Mouse (Mus musculus) heart, embryonic 11.5 days (tissue): ENCODE results near the gene Dnajb13. TPM values are rescaled to one million over a fixed set of nuclear protein-coding genes. Genes with fewer than 3 reads are reported as not detected.

ENCODE experiments used
- ATAC-seq: fragments of 200-750 bp; cut with Nextera tagmentation; replicated peaks from 2 replicates; pipeline ENCODE4 v1.8.0; 2017; ENCODE audit warnings: moderate library complexity; ENCODE audit not compliant: insufficient number of reproducible peaks, low FRiP score, low TSS enrichment
- H3K27ac ChIP-seq: fragments of 300-500 bp; sonication (generic); 2 replicates; pipeline ENCODE4 v1.5.1; 2014; ENCODE audit warnings: mild to moderate bottlenecking, low read depth, low read length
- H3K27me3 ChIP-seq: fragments of 300-500 bp; sonication (generic); 2 replicates; pipeline ENCODE4 v1.6.1; 2014; ENCODE audit warnings: mild to moderate bottlenecking, low read length, mixed read lengths; ENCODE audit not compliant: control insufficient read depth, insufficient read depth
- H3K36me3 ChIP-seq: fragments of 300-500 bp; sonication (generic); 2 replicates; pipeline ENCODE4 v1.6.1; 2014; ENCODE audit warnings: mild to moderate bottlenecking, low read length, moderate library complexity, mixed read lengths; ENCODE audit not compliant: control insufficient read depth, insufficient read depth
- H3K4me1 ChIP-seq: fragments of 300-500 bp; sonication (generic); 2 replicates; pipeline ENCODE4 v1.6.1; 2014; ENCODE audit warnings: low read length; ENCODE audit not compliant: control insufficient read depth, insufficient read depth
- H3K4me2 ChIP-seq: fragments of 300-500 bp; sonication (generic); 2 replicates; pipeline ENCODE4 v1.6.1; 2014; ENCODE audit warnings: mild to moderate bottlenecking, moderate library complexity
- H3K4me3 ChIP-seq: fragments of 300-500 bp; sonication (generic); 2 replicates; pipeline ENCODE4 v1.5.1; 2014; ENCODE audit warnings: low read depth, low read length
- H3K9ac ChIP-seq: fragments of 300-500 bp; sonication (generic); 2 replicates; pipeline ENCODE4 v1.6.1; 2014; ENCODE audit warnings: mild to moderate bottlenecking, low read depth, low read length, moderate library complexity
- H3K9me3 ChIP-seq: fragments of 300-500 bp; sonication (generic); replicated peaks from 2 replicates; pipeline ENCODE4 v1.6.1; 2016; ENCODE audit warnings: low read length; ENCODE audit not compliant: control insufficient read depth
- WGBS: fragments of 180-500 bp; shearing (Covaris S2); extraction: QIAGEN DNeasy Blood & Tissue Kit; methylation state at CpG from one replicate; pipeline ENCODE4 v1.1.7; 2014; ENCODE audit not compliant: insufficient replicate concordance; 5-methylcytosine and 5-hydroxymethylcytosine counted together
- polyA plus RNA-seq: library from polyadenylated mRNA; unstranded; fragments of >200 nt; fragmentation: Nextera tagmentation; extraction: Ambion mirVana; gene quantifications from 2 replicates; pipeline ENCODE4 v1.2.1, GENCODE M21; 2014

Dnajb13 gene
- polyA plus RNA-seq, 1 experiment from 2014 or later: 0.19 TPM

DNA sequence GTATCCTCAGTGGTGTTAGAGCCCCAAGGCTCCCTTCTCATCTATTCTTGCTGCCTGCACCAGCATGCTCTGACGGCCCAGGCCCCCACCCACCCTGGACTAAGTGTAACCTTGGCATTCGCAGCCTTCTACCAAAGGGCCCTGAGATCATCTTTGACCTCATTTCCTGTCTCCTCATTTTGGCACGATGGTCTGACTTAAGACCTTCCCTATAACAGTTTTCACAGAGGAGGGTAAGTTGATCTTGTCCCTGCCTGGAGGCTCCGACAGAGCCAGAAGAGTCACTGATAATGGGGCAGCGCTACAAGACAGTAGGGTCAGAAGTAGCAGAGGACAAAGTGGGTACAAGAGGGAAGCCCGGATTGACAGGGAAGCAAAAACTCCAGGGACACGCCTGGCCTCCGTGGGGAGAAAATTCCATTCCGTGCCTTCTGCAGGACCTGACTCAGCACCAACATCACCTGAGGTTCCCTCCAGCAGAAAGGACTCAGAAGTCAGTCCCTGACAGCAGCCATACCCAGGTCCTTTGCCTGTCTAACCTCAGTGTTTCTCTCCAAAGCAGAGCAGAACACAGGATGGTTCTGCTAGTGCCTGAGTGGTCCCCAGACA lies 40.8 kb downstream of the Dnajb13 start:
- Histone ChIP-seq H3K4me2 (no peak overlapping the region), H3K9me3 (no peaks in the 10 kb centered on the region), H3K4me1 (peaks cover 9% of the 10 kb centered on the region), H3K27ac (no peak overlapping the region), H3K9ac (no peak overlapping the region), H3K27me3 (no peaks in the 10 kb centered on the region), H3K4me3 (no peak overlapping the region), H3K36me3 (no peaks in the 10 kb centered on the region)
- WGBS: 56% methylated on average over 9 of the region's 9 CpGs
- no peak for ATAC-seq

DNA sequence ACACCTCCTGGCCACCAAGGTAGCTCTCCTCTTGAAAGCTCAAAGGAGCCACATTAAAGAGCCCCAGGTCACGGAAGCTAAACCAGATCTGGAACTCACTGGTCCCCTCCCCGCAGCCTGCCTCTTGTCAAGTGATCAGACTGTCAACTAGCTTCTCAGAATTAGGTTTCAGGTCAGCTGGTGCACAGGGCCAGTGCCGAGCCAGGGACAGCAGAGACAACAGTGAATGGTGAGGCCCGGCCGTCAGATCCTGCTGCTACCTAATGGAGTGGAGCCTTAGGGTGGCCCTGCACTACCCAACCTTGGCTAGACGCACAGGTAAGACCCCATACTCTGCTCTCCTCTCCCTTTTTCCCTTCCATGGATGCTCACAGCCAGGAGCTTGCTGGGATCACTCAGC lies 42.0 kb downstream of the Dnajb13 start, which contains the start of gene Ucp3:
Ucp3 (plus strand) TSS at position 214 of the 400 bp plus-strand sequence.
- no peak for ATAC-seq
- Histone ChIP-seq H3K36me3 (0 out of 2 replicates have a peak, but pooled peaks cover 3% of the 10 kb centered on the region), H3K4me2 (no peak within 1 kb of the TSS), H3K9me3 (no peaks in the 10 kb centered on the region), H3K4me1 (peaks cover 17% of the 10 kb centered on the region), H3K27me3 (no peaks in the 10 kb centered on the region), H3K9ac (0 out of 2 replicates have a peak within 1 kb of the TSS, but pooled peaks have one; percentile 2), H3K4me3 (no peak within 1 kb of the TSS), H3K27ac (no peak within 1 kb of the TSS)
- 65% methylated on average over 6 of the region's 6 CpGs for WGBS

DNA sequence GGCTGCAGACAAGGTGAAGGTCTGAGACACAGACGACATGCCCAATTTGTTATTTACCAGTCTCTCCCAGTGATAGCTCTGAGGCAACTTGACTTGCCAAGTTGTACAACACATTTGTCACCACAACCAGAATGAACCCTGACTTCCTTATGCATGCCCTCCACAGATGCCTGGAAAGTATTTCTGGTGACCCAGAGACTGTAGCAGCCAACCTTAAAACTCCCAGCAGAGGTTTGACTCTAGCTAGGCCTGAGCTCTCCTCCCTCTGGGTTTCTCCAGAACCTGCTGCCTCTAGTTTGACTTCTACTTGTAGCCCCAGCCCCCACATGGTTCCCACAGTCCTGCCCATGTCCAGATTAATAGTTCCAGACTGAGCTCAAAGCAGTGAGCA lies 43.4 kb downstream of the Dnajb13 start:
- no peak overlapping the region for H3K9ac ChIP-seq
- ATAC-seq: no peak
- no peak overlapping the region for H3K27ac ChIP-seq
- no peaks in the 10 kb centered on the region for H3K27me3 ChIP-seq
- 91% methylated on average over 1 of the region's 1 CpGs for WGBS
- no peaks in the 10 kb centered on the region for H3K9me3 ChIP-seq
- H3K36me3 ChIP-seq: 0 out of 2 replicates have a peak, but pooled peaks cover 3% of the 10 kb centered on the region
- no peak overlapping the region for H3K4me2 ChIP-seq
- no peak overlapping the region for H3K4me3 ChIP-seq
- peaks cover 17% of the 10 kb centered on the region for H3K4me1 ChIP-seq

DNA sequence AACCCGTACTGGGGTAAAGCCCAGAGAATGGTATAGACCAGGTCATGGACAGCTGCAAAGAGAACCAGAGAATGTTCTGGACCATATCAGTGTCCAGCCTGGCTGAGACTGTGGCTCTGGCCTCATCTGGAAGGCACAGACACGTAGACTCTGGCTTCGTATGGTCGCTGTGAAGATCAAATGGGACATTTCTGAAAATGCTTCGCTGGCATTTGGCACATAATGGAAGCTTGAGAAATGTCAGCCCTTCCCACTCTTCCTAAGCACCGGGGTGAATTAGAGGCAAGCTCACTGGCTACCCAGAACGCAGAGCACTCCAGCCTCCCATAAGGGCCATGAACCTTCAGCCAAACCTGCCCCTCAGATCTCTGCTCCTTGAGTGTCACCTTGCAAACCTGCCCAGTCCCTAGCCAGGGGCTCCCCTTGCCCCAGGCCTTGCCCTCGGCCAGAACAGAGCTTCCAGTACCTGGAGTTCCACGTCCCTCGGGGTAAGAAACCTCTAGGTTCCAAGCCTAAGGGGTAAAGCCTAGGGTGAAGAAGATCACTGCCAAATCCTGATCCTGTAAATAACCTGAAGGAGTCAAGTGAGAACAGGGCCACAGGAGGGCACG lies 43.9 kb downstream of the Dnajb13 start:
- Histone ChIP-seq H3K36me3 (0 out of 2 replicates have a peak, but pooled peaks cover 3% of the 10 kb centered on the region), H3K4me1 (peaks cover 21% of the 10 kb centered on the region), H3K27ac (no peak overlapping the region), H3K9me3 (no peaks in the 10 kb centered on the region), H3K4me2 (no peak overlapping the region), H3K9ac (no peak overlapping the region), H3K27me3 (no peaks in the 10 kb centered on the region), H3K4me3 (no peak overlapping the region)
- ATAC-seq: no peak
- WGBS: 88% methylated on average over 11 of the region's 11 CpGs

DNA sequence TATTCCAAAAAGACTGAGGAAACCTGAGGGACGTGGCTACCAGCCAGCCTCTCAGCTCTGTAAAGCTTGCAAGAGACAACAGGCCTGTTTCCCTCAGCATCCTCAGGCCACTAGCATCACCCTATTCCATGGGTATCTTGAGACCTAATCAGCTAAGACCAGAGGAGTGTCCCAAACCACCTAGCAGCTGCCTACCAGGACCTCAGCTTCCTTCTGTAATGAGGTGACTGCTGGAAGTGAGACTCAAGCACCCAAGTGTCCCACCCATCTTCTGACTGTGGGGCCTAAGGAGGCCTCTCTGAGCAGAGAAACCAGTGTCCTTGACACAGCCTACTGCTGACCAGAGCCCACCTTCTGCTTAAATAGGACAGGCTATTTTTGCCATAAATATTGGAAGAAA lies 45.3 kb downstream of the Dnajb13 start:
- no peak overlapping the region for H3K9ac ChIP-seq
- H3K27ac ChIP-seq: no peak overlapping the region
- no peaks in the 10 kb centered on the region for H3K9me3 ChIP-seq
- 74% methylated on average over 1 of the region's 1 CpGs for WGBS
- ATAC-seq: no peak
- H3K4me2 ChIP-seq: no peak overlapping the region
- H3K4me3 ChIP-seq: no peak overlapping the region
- H3K36me3 ChIP-seq: 0 out of 2 replicates have a peak, but pooled peaks cover 3% of the 10 kb centered on the region
- peaks cover 31% of the 10 kb centered on the region for H3K4me1 ChIP-seq
- H3K27me3 ChIP-seq: no peaks in the 10 kb centered on the region

DNA sequence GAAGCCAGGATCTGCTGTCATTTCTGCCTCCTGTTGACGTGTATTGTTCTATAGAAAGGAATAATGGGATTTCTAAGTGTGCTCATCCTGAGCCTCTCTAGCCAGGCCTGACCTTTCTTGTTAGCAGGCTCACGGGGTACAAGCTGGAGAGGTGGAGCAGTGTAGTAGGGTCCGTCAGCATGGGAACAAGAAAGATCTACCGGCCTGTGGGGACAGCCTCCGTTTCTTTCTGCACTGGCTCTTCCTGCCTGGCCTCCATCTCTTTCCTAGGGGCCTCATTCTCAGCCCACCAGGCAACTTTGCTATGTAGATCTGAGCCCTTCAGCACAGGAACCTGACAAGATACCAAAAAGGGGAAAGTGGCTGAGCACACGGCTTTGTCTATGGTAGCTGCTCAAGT lies 46.0 kb downstream of the Dnajb13 start:
- Histone ChIP-seq H3K36me3 (0 out of 2 replicates have a peak, but pooled peaks cover 3% of the 10 kb centered on the region), H3K27ac (peak overlapping the region; percentile 54; the same call in 1 of the 2 replicates), H3K4me3 (no peak overlapping the region), H3K9ac (no peak overlapping the region; the same call in 1 of the 2 replicates), H3K4me1 (peaks cover 32% of the 10 kb centered on the region), H3K4me2 (no peak overlapping the region), H3K9me3 (no peaks in the 10 kb centered on the region), H3K27me3 (no peaks in the 10 kb centered on the region)
- ATAC-seq: no peak
- WGBS: 81% methylated on average over 6 of the region's 6 CpGs

DNA sequence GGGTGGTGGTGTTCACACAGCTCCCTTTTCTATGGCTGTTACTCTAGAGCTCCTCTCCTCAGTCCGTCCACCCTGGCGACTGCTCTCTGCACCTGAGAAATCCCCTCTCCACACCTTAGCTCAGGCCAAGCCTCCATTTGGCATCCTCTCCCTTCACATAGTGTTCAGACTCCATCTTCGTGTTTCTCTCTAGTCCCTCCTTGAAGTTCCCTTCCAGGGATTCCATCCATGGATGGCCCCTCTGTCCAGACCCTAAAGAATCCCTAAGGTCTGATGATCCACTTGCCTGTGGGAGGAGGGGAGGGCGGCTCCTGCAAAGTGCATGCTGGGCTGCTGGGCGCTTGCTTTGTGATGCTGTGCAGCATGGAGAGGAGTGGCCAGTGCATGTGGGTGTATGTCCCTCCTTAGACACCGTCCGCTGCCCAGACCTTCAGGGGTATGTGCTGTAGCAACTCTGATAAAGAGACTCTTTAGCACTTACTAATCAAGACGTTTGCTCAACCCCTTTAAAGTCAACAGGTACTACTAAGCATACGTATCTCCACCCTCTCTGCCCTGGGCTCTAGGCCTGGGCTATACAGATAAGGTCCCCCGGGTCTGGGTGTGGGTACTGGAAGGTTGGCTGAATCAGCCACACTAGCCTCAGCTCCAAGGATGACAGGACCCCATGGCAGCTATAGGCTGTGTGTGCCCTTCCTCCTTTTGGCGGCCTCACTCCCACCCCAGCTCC lies 47.8 kb downstream of the Dnajb13 start:
- WGBS: 66% methylated on average over 11 of the region's 11 CpGs
- Histone ChIP-seq H3K9ac (peak overlapping the region; percentile 61), H3K4me1 (peaks cover 35% of the 10 kb centered on the region), H3K4me2 (peak overlapping the region; percentile 54), H3K4me3 (peak overlapping the region; percentile 25), H3K27ac (peak overlapping the region; percentile 89), H3K9me3 (no peaks in the 10 kb centered on the region), H3K27me3 (no peaks in the 10 kb centered on the region), H3K36me3 (0 out of 2 replicates have a peak, but pooled peaks cover 3% of the 10 kb centered on the region)
- peak; percentile 91 for ATAC-seq

DNA sequence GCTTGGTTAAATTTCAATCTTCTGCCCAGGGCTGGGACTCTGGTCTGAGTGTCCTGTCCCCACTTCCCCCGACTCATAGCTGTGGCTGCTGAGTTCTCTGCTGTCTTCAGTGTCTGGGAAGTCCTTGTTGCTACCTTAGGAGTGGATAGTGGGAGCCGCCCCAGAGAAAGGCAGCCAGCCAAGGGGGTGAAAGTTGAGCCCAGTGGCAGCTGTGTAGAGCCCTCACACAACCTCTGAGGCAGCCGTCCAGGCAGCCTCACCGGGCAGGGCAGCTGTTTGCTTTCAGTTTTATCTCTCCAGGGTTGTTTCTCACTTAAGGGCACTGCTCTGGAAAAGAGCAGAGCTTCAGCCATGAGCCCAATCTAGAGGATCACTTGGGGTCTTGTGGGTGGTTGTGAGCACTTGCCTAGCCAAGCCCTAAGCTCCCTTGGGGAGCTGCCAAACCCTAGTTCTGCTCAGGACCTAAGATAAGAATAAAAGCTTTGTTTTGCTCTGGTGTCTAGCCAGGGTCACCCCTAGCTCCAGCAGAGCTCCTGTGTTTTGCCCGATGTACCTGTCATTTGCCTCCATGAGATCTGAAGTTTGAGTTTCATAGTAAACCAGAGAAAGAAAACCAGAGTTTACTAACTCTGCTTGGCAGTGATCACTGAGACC lies 49.0 kb downstream of the Dnajb13 start:
- Histone ChIP-seq H3K4me2 (peak overlapping the region; percentile 54), H3K9me3 (no peaks in the 10 kb centered on the region), H3K9ac (peak overlapping the region; percentile 61), H3K27me3 (no peaks in the 10 kb centered on the region), H3K4me1 (peaks cover 35% of the 10 kb centered on the region), H3K4me3 (peak overlapping the region; percentile 25; the same call in 1 of the 2 replicates), H3K27ac (peak overlapping the region; percentile 89), H3K36me3 (0 out of 2 replicates have a peak, but pooled peaks cover 3% of the 10 kb centered on the region)
- 22% methylated on average over 5 of the region's 5 CpGs for WGBS
- 0 out of 2 replicates have a peak, but pooled peaks have one; percentile 15 for ATAC-seq
